Mouse (Mus musculus) midbrain, embryonic 13.5 days (tissue): ENCODE measurements around the gene Kcnj11. TPM values are rescaled to one million over a fixed set of nuclear protein-coding genes. Genes with fewer than 3 reads are reported as not detected.

ENCODE experiments used
- polyA plus RNA-seq: library from polyadenylated mRNA; unstranded; fragments of >200 nt; fragmentation: Nextera tagmentation; extraction: Ambion mirVana; gene quantifications from 2 replicates; pipeline ENCODE4 v1.2.1, GENCODE M21; 2015

The Kcnj11 gene
- polyA plus RNA-seq, 1 experiment from 2014 or later = 1.5 TPM

Other genes starting within 250 kb of the Kcnj11 start
- gene Kdelr1, start 228.0 kb downstream of the Kcnj11 start, polyA plus RNA-seq = 36.1 and 44.8 TPM in 2 replicates
- gene Grin2d, start 222.4 kb downstream of the Kcnj11 start, polyA plus RNA-seq = 1.2 and 1.3 TPM in 2 replicates
- 0.28 and 0.66 TPM in 2 replicates for gene Syngr4, start 204.1 kb downstream of the Kcnj11 start, polyA plus RNA-seq
- 5.9 and 6.7 TPM in 2 replicates for gene Tmem143, start 203.8 kb downstream of the Kcnj11 start, polyA plus RNA-seq
- gene Emp3, start 179.4 kb downstream of the Kcnj11 start, polyA plus RNA-seq = 24.4 and 27.3 TPM in 2 replicates
- 3.3 and 4.1 TPM in 2 replicates for gene Ccdc114, start 176.7 kb downstream of the Kcnj11 start, polyA plus RNA-seq
- 0.26 and 0.41 TPM in 2 replicates for gene Abcc6, start 70.5 kb downstream of the Kcnj11 start, polyA plus RNA-seq
- gene Nomo1, start 67.1 kb downstream of the Kcnj11 start, polyA plus RNA-seq = 31.4 and 37.7 TPM in 2 replicates
- 2.3 and 3.2 TPM in 2 replicates for gene Abcc8, start 79.3 kb upstream of the Kcnj11 start, polyA plus RNA-seq
- gene Ush1c, start 137.7 kb upstream of the Kcnj11 start, polyA plus RNA-seq = 1.8 and 2.2 TPM in 2 replicates
- 0.09 TPM in 1 of 2 replicates, not detected in the other for gene Otog, start 140.2 kb upstream of the Kcnj11 start, polyA plus RNA-seq